Mouse (Mus musculus) urinary bladder, postnatal 36 days (tissue): ENCODE data around the gene Jun.

ENCODE experiments used
- DNase-seq, 2 experiments: peaks; one replicate each; pipeline ENCODE4 v3.0.0; 2022; ENCODE audit warnings: low spot score in 2 of 2, mixed read lengths in 1 of 2

Jun gene

DNA sequence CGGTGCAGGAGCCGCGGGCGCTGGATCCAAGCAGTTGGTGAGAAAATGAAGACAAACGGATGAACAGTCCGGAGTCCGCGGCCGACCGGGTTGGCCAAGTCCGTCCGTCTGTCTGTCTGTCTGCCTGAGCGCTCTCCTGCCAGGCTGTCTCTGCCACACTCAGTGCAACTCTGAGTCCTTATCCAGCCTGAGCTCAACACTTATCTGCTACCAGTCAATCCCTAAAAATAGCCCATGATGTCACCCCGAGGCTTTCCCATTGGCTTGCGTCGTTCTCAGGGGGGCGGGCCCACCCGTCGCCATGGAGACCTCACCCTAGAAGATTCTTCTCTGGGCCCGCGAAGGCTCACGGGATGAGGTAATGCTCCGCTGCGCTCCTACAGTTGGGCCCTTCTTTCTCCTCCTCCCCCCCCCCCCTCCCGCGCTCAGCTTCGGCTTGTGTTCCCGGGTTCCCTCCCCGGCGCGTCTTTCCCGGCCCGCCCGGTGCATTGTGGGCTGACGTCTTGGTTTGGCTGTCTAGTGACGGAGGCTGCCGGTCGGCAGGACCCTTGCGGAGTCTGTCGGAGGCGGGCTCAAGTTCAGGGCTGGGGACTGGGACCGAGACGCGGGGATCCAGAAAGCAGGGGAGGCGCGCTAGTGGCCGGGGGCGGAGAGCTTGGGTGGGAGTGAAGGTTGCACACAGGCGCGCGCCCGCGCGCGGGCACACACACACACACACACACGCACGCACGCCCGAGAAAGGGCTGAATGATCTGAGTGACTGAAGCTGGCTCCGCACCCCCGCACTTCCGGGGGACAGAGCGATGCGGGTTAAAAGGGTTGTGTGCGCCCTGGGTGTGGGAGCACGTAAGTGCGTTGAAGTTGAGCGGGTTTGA lies at the start of gene Jun:
Jun (minus strand) TSS at position 198 of the 875 bp plus-strand sequence.
- peak; percentile 99 to 100 for DNase-seq

GRCm38 (mm10) chr4:95101684-95102083 lies 49.7 kb upstream of the Jun start:
- no peak for DNase-seq

DNA sequence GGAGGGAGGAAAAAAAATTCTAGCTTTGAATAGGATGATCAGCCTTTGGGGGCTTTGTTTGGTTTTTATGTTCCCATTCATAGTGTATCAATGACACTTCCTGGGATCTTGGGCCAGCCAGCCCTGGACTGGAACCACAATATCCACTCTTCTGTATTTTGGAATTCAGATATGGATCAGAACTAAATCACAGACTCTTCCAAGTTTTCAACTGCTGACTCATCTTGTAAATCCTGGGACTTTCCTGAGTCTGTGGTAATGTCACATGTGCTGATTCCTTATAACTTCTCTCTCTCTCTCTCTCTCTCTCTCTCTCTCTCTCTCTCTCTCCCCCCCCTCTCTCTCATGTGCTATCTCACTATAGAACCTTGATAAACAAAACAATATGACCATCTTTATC lies 48.7 kb upstream of the Jun start:
- no peak for DNase-seq

DNA sequence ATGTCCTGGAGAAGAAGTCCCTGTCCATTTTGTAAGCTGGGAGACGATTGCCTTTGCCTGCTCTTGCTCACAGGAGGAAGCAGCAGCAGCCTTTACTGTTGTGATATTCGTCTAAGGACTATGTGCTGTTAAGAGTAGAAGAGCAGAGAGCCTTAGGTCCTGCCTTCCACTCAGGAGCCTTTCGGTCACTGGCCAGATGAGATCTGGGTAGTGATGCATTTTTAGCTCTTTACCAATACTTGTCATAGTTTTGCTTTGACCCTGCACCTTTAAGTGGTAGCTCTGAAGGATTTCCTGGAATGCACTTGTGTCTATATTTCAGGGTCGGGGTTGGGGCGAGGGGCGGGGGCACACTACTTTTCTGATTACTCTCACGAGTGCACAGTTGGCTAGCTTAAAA lies 47.4 kb upstream of the Jun start:
- DNase-seq, result no peak

- DNase-seq, result no peak
Observed at GRCm38 (mm10) chr4:95098722-95099097, 46.7 kb upstream of the Jun start.

DNA sequence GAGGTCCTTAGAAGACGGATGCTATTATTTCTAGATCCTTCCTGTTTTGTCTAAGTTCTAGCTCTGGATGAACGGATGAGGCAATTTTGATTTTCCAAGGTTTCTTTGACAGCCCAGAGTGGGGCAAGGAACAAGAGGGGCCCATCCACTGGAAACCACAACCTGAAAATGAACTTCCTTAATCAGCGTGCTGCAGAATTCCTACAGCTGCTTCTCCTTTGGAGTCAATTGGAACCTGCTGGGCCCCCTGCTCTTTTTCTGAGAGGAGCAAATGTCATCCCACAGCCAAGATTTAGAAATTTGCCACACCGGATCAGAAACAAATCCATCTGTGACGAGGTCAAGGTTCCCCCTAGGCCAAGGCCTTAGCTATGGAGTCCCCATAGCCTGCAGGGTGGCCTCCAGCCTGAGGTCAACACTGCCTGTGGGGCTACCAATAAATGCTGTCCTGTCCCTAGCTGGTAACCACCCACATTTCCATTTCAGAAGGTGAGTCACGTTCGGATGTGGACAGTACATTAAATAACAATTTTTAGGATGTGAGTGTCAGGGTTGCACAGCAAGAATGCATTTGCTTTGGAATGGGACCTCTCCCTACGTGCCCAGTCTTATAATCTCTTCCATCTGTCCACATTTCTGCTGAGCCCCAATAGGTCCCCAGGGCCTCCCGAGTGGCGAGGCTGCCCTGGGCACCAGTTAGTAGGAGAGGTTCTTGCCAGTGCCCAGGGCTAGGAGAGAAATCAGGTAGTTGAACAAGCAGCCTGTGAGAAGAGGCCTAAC lies 46.1 kb upstream of the Jun start:
- no peak for DNase-seq

GRCm38 (mm10) chr4:95096731-95097130 lies 44.7 kb upstream of the Jun start:
- no peak for DNase-seq

- no peak for DNase-seq
Observed at GRCm38 (mm10) chr4:95095911-95096310, 43.9 kb upstream of the Jun start.

DNA sequence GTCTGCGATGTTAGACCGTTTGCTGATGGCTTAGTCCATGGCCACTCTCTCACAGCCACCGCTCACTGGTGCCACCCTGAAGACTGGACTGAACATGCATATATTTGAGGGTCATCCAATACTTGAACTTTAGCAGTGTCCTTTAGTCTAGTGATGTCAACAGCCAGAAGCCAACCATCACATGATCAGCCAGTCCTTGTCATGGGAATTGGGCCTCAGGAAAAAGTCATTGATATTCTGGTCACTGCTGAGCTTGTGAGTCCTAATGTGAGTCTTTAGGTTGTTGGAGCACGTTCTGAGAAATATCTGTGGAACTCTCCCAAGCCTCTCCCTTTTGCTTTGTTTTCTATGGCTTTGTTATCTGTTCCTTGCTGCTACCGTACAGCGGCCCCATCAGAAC lies 43.3 kb upstream of the Jun start:
- DNase-seq, result no peak

- DNase-seq, result no peak
Observed at GRCm38 (mm10) chr4:95094700-95095113, 42.7 kb upstream of the Jun start.

- DNase-seq, result no peak
Observed at GRCm38 (mm10) chr4:95093615-95094014, 41.6 kb upstream of the Jun start.

DNA sequence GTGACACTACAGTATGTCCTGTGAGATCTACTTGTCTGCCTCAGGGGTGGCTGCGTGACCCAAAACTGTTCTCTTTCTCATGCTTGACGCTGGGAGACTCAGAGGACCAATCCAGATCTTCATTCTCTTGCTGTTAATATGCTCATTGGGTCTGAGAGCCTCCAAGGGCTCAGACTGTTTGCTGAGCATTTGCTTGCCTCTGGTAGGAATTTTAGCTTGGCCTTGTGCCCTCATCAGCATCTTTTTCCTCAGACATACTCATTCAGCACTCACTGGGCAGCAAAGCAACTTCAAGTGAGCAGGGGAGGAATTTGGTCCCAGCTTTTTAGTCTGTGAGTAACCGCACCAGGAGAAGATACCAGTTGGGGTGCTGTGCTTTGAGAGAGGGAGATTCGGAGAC lies 40.5 kb upstream of the Jun start:
- DNase-seq, result no peak

DNA sequence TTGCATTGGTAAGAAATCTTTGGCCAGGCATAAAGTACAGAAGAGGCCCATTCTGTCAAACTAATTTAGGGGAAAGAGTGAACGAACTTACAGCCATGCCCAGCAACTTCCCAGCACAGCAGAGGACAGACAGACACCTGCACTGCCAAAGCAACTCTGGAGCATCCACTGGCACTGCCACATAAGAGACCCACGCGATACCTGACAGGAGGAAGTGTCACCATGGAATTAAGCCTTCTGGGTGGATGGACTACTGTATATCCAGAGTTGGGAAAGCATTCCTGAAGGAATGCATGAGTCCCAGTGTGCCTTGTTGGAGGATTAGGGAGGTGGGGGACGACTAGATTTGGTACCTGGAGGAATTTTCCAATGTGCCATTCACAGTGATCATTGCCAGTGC lies 39.5 kb upstream of the Jun start:
- DNase-seq, result no peak

DNA sequence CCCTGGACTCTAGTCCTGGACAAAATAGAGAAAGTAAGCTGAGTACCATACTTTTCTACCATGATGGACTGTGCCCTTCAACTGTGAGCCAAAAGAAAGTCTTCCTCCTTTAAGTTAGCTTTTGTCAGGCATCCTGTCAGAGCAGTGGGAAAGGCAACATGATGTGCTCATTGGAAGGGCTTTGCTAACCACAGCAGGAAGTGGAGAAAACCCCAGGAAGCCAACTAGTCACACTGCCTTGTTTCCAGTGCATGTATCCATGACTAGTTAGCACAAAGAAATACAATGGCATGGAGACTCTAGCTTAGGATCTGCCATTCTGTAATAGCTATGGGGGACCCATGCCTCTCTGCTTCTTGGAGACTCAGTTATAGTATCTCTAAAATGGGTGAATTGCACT lies 37.9 kb upstream of the Jun start:
- DNase-seq, result no peak

DNA sequence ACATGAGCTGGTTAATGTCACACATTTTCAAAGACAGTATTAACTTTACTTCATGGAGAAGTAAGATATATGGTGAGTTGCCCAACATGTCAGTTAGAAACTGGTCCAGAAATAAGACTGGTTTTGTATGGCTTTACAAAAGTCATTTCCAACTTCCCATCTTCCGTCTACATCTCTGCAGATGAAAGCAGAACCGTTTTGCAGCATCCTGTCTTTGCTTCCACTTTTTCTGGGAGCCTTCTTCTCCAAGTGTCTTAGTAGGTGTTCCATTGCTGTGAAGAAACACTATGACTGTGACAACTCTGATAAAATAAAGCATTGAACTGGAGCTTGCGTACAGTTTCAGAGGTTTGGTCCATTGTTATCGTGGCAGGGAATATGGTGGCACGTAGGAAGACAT lies 37.0 kb upstream of the Jun start:
- no peak for DNase-seq

DNA sequence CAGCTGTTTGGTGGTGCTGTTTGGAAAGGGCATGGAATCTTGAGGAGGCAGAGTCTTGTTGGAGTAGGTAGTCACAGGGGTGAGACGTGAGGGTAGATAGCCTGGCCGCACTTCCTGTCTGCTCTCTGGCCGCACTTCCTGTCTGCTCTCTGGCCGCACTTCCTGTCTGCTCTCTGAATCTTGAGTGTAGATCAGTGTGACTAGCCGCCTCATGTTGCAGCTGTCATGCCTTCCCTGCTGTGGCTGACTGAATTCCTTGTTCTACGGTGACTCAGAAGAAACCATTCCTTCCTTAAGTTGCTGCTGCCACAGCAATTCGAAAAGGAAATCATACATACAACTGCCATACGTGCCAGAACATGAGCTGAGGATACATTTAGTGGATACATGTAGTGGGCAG lies 31.9 kb upstream of the Jun start:
- no peak for DNase-seq

- DNase-seq, result no peak
Observed at GRCm38 (mm10) chr4:95083191-95083729, 31.2 kb upstream of the Jun start.

DNA sequence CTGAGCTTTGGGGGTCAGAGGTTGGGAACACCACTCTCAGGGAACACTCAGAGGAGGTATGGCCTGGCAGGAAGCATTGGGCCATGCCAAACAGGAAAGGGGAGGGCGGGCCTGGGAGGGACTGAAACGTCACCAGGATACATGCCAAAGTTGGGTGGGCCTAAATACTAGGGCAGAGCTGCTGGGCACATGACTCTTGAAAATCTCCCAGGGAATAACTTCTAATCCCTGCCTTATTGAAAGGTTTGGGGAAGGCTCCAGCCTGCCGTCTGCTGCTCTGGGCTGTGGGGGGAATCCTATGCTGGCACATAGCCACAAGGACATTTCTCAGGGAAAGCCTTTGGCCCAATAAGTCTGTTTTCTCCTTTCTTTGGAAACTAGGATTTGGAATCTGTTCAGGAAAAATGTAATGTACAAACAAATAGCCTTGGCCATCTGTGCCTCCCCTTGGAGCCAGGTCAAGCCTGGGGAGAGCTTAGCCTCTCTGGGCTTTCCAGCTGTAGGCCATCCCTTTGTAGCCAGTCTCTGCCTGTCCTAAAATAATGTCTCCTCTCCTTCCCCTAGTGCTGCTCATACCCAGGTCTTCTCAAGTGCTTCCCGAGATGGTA lies 30.6 kb upstream of the Jun start:
- DNase-seq, result peak in 1 of 2 experiments; percentile 65

- peak in 1 of 2 experiments; percentile 44 for DNase-seq
Observed at GRCm38 (mm10) chr4:95081632-95082031, 29.6 kb upstream of the Jun start.

DNA sequence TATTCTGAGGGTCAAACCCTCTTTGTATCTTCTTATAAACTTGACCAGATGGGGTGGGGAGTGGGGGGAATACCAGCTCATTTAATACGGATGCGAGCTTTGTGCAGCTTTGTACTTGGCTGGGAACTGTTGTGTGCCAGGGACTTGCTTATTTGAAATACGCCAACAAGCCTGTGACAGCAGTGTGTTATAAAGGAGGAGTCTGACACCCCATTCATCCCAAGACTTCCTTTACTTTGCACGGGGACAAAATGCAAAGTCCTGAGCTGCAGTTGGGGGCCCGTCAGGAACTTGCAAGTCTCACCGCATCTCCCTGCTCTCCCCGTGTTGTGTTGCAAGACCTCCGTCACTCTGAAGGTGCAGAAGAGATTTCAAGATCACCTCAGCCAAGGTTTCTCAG lies 26.6 kb upstream of the Jun start:
- no peak for DNase-seq

DNA sequence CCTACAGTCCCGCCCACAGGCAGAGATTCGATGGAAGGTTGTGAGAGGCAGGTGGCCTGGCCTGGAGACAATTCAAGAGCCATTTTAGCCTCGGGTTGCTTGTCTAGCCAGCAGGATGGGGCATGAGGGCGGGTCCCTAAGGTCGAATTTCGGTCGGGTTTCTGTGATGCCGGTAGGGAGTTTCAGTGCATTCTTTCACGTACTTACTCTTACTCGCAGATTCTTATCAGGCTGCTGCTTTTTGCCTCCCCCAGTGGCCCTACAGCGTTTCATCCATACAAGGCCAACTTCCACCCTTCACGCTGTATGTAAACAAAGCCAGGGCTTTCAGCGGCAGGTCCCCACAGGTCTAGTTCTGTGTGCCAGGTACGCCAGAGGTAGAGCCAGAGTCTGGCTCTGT lies 24.3 kb upstream of the Jun start:
- peak; percentile 55 to 62 for DNase-seq

- peak; percentile 48 to 52 for DNase-seq
Observed at GRCm38 (mm10) chr4:95075591-95076002, 23.6 kb upstream of the Jun start.
